Mouse (Mus musculus): ENCODE measurements around the gene Lsm6. TPM values are rescaled to one million over a fixed set of nuclear protein-coding genes. Genes with fewer than 3 reads are reported as not detected.

The Lsm6 gene
- polyA plus RNA-seq (2015; fragmentation: Nextera tagmentation; extraction: Ambion mirVana), result 151 and 155 TPM in 2 replicates

DNA sequence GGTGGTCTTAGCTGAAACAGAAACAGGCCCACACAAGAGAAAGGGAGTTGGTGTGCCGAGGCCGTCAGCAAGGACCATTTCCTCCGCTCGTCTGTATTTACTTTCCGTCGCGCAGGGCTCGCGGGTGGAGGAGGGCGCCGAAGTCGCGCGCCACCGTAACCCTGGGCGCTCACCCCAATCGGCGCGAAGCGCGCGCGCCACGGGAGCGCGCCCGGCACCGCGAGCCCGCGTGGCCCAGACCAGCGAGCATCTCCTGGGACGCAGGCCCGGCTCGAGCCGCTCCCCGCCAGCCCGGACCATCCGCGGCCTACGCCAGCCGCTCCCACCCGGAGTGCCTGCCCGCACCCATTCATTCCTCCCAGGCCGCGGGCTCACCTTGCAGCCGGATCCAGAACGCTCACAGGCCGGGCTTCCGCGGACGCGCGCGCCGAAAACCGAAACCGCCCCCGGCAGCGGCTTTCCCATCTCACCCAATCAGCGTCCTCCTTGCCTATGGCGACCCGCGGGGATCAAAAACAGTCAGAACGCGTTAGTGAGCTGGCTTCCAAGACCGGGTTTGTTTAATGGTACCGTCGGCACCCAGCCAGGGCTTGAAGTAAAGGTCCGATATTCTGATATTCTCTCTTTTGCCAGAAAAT lies at the start of gene Lsm6:
TSS of gene Lsm6 (minus strand) at position 468 of the 638 bp plus-strand sequence.
- Histone ChIP-seq H3K4me1 (ENCODE audit: control insufficient read depth, insufficient read depth, low read length) (peaks cover 10% of the 10 kb centered on the region), H3K4me2 (ENCODE audit: low read depth, low read length) (peak within 1 kb of the TSS; percentile 81), H3K9me3 (replicated peaks; ENCODE audit: control insufficient read depth, low read length) (no peaks in the 10 kb centered on the region), H3K36me3 (ENCODE audit: control insufficient read depth, insufficient read depth) (no peaks in the 10 kb centered on the region), H3K4me3 (ENCODE audit: low read length) (peak within 1 kb of the TSS; percentile 89), H3K27me3 (ENCODE audit: control insufficient read depth, insufficient read depth, low read length) (no peaks in the 10 kb centered on the region), H3K27ac (ENCODE audit: low read length) (peak within 1 kb of the TSS; percentile 97), H3K9ac (ENCODE audit: low read length) (peak within 1 kb of the TSS; percentile 92)
- under 1% methylated on average over 70 of the region's 70 CpGs for WGBS
- peak; percentile 89 for ATAC-seq (replicated peaks; ENCODE audit: extremely low read depth, insufficient read depth, low FRiP score)

DNA sequence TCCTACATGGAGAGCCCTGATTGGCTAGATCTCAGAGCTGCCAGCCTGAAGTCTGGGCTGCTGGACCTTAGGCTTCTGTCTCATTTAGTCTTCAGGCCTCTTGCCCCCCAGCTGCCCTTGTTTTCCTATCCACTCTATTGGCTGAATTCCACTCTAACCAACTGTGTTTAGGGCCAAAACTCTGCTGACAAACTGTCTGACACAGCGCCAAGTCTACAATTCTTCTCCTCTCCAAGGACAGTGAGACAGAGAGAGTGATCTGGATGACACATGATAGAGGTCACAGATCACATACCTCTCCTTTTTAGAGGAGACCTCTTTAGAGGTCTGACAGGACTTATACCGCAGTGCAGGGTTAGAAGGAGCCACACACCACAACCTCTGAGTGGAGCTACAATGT lies 46.1 kb upstream of the Lsm6 start:
- Histone ChIP-seq H3K9me3 (replicated peaks; ENCODE audit: control insufficient read depth, low read length) (no peaks in the 10 kb centered on the region), H3K27me3 (ENCODE audit: control insufficient read depth, insufficient read depth, low read length) (no peaks in the 10 kb centered on the region), H3K4me3 (ENCODE audit: low read length) (no peak overlapping the region), H3K9ac (ENCODE audit: low read length) (no peak overlapping the region), H3K4me1 (ENCODE audit: control insufficient read depth, insufficient read depth, low read length) (no peaks in the 10 kb centered on the region), H3K27ac (ENCODE audit: low read length) (no peak overlapping the region), H3K36me3 (ENCODE audit: control insufficient read depth, insufficient read depth) (no peaks in the 10 kb centered on the region), H3K4me2 (ENCODE audit: low read depth, low read length) (no peak overlapping the region)
- 83% methylated on average over 2 of the region's 2 CpGs for WGBS
- ATAC-seq (replicated peaks; ENCODE audit: extremely low read depth, insufficient read depth, low FRiP score), result no peak

GRCm38 (mm10) chr8:78863001-78863400 lies 42.1 kb upstream of the Lsm6 start:
- Histone ChIP-seq H3K27ac (ENCODE audit: low read length) (no peak overlapping the region), H3K36me3 (ENCODE audit: control insufficient read depth, insufficient read depth) (no peaks in the 10 kb centered on the region)

GRCm38 (mm10) chr8:78862046-78862445 lies 41.1 kb upstream of the Lsm6 start:
- no peak for ATAC-seq (replicated peaks; ENCODE audit: extremely low read depth, insufficient read depth, low FRiP score)
- no peaks in the 10 kb centered on the region for H3K27me3 ChIP-seq (ENCODE audit: control insufficient read depth, insufficient read depth, low read length)
- H3K9me3 ChIP-seq (replicated peaks; ENCODE audit: control insufficient read depth, low read length), result no peaks in the 10 kb centered on the region
- H3K4me3 ChIP-seq (ENCODE audit: low read length), result no peak overlapping the region
- 59% methylated on average over 9 of the region's 9 CpGs for WGBS
- H3K9ac ChIP-seq (ENCODE audit: low read length), result no peak overlapping the region
- H3K36me3 ChIP-seq (ENCODE audit: control insufficient read depth, insufficient read depth), result no peaks in the 10 kb centered on the region
- no peak overlapping the region for H3K4me2 ChIP-seq (ENCODE audit: low read depth, low read length)
- no peaks in the 10 kb centered on the region for H3K4me1 ChIP-seq (ENCODE audit: control insufficient read depth, insufficient read depth, low read length)
- H3K27ac ChIP-seq (ENCODE audit: low read length), result no peak overlapping the region

More at GRCm38 (mm10) chr8:78863001-78863400, 42.1 kb upstream of the Lsm6 start:
- no peak overlapping the region for H3K9ac ChIP-seq (ENCODE audit: low read length)
- 54% methylated on average over 1 of the region's 1 CpGs for WGBS
- no peaks in the 10 kb centered on the region for H3K9me3 ChIP-seq (replicated peaks; ENCODE audit: control insufficient read depth, low read length)
- no peak overlapping the region for H3K4me2 ChIP-seq (ENCODE audit: low read depth, low read length)
- no peaks in the 10 kb centered on the region for H3K4me1 ChIP-seq (ENCODE audit: control insufficient read depth, insufficient read depth, low read length)
- H3K27me3 ChIP-seq (ENCODE audit: control insufficient read depth, insufficient read depth, low read length), result no peaks in the 10 kb centered on the region
- no peak for ATAC-seq (replicated peaks; ENCODE audit: extremely low read depth, insufficient read depth, low FRiP score)
- no peak overlapping the region for H3K4me3 ChIP-seq (ENCODE audit: low read length)

GRCm38 (mm10) chr8:78860789-78861188 lies 39.8 kb upstream of the Lsm6 start:
- no peak for ATAC-seq (replicated peaks; ENCODE audit: extremely low read depth, insufficient read depth, low FRiP score)

GRCm38 (mm10) chr8:78857421-78857820 lies 36.5 kb upstream of the Lsm6 start:
- no peaks in the 10 kb centered on the region for H3K9me3 ChIP-seq (replicated peaks; ENCODE audit: control insufficient read depth, low read length)
- H3K4me2 ChIP-seq (ENCODE audit: low read depth, low read length), result no peak overlapping the region
- 87% methylated on average over 7 of the region's 7 CpGs for WGBS
- no peaks in the 10 kb centered on the region for H3K36me3 ChIP-seq (ENCODE audit: control insufficient read depth, insufficient read depth)
- no peak for ATAC-seq (replicated peaks; ENCODE audit: extremely low read depth, insufficient read depth, low FRiP score)
- H3K27me3 ChIP-seq (ENCODE audit: control insufficient read depth, insufficient read depth, low read length), result no peaks in the 10 kb centered on the region
- H3K27ac ChIP-seq (ENCODE audit: low read length), result no peak overlapping the region
- H3K9ac ChIP-seq (ENCODE audit: low read length), result no peak overlapping the region
- no peak overlapping the region for H3K4me3 ChIP-seq (ENCODE audit: low read length)
- no peaks in the 10 kb centered on the region for H3K4me1 ChIP-seq (ENCODE audit: control insufficient read depth, insufficient read depth, low read length)

More at GRCm38 (mm10) chr8:78860789-78861188, 39.8 kb upstream of the Lsm6 start:
- H3K4me2 ChIP-seq (ENCODE audit: low read depth, low read length), result no peak overlapping the region
- no peaks in the 10 kb centered on the region for H3K9me3 ChIP-seq (replicated peaks; ENCODE audit: control insufficient read depth, low read length)
- no peaks in the 10 kb centered on the region for H3K4me1 ChIP-seq (ENCODE audit: control insufficient read depth, insufficient read depth, low read length)
- H3K4me3 ChIP-seq (ENCODE audit: low read length), result no peak overlapping the region
- H3K27ac ChIP-seq (ENCODE audit: low read length), result no peak overlapping the region
- 61% methylated on average over 5 of the region's 5 CpGs for WGBS
- H3K9ac ChIP-seq (ENCODE audit: low read length), result no peak overlapping the region
- H3K27me3 ChIP-seq (ENCODE audit: control insufficient read depth, insufficient read depth, low read length), result no peaks in the 10 kb centered on the region
- no peaks in the 10 kb centered on the region for H3K36me3 ChIP-seq (ENCODE audit: control insufficient read depth, insufficient read depth)

DNA sequence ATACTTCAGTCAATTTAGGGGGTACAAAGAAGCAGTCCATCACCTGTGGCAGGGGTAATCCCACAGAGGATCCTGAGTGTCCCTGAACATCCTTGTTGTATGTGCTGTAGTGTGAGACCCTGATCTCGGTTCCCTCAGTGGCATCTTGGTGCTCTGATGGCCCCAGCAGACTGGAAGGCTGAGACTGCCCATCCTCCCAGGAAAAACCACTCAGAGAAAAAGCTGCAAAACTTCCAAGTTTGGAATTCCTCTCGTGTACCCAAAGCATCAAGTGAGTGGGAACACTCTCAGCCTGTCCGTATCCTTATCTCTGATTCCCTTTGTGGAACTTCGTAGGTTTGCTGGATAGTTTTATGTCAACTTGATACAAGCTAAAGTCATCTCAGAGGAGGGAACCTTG lies 31.3 kb upstream of the Lsm6 start:
- WGBS, result 48% methylated on average over 4 of the region's 4 CpGs
- Histone ChIP-seq H3K4me1 (ENCODE audit: control insufficient read depth, insufficient read depth, low read length) (peaks cover 9% of the 10 kb centered on the region), H3K36me3 (ENCODE audit: control insufficient read depth, insufficient read depth) (no peaks in the 10 kb centered on the region), H3K4me3 (ENCODE audit: low read length) (no peak overlapping the region), H3K27ac (ENCODE audit: low read length) (no peak overlapping the region), H3K9me3 (replicated peaks; ENCODE audit: control insufficient read depth, low read length) (no peaks in the 10 kb centered on the region), H3K4me2 (ENCODE audit: low read depth, low read length) (no peak overlapping the region), H3K9ac (ENCODE audit: low read length) (no peak overlapping the region), H3K27me3 (ENCODE audit: control insufficient read depth, insufficient read depth, low read length) (no peaks in the 10 kb centered on the region)
- no peak for ATAC-seq (replicated peaks; ENCODE audit: extremely low read depth, insufficient read depth, low FRiP score)

DNA sequence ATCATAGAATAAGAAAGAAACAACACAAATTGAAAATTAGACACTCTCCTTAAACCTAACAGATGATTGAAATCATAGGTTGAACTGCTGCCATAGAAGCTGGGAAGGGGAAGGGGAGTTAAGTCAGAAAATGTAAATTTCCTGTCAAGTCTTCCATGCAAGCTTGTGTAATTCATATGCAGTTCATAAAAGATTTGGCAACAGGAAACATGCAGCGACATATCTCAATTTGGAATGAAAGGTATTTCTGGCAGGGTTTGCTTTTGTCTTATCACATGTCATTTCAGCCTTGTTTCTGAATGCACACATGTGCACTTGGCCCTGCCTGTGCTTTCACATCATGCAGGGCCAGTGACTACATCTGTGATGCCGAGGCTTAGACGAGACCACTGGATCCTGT lies 26.3 kb upstream of the Lsm6 start:
- Histone ChIP-seq H3K36me3 (ENCODE audit: control insufficient read depth, insufficient read depth) (no peaks in the 10 kb centered on the region), H3K27me3 (ENCODE audit: control insufficient read depth, insufficient read depth, low read length) (no peaks in the 10 kb centered on the region), H3K4me1 (ENCODE audit: control insufficient read depth, insufficient read depth, low read length) (peaks cover 9% of the 10 kb centered on the region), H3K9ac (ENCODE audit: low read length) (no peak overlapping the region), H3K4me3 (ENCODE audit: low read length) (no peak overlapping the region), H3K9me3 (replicated peaks; ENCODE audit: control insufficient read depth, low read length) (no peaks in the 10 kb centered on the region), H3K27ac (ENCODE audit: low read length) (no peak overlapping the region), H3K4me2 (ENCODE audit: low read depth, low read length) (no peak overlapping the region)
- no peak for ATAC-seq (replicated peaks; ENCODE audit: extremely low read depth, insufficient read depth, low FRiP score)
- WGBS, result 33% methylated on average over 3 of the region's 3 CpGs

DNA sequence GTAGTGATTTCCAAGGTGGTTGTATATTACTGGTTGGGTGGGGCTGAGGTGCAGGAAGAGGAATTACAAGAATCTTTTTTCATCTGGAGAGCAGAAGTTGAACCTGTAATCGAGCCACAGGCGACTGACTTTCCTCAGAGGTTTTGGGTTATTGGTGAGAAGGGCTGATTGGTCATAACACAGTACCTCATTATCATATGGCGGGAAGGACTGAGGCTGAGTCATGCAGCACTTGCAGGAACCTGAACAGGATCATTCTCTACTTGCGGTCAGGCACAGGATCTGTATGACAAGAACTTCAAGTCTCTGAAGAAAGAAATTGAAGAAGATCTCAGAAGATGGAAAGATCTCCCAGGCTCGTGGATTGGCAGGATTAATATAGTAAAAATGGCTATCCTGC lies 23.6 kb upstream of the Lsm6 start:
- 72% methylated on average over 5 of the region's 5 CpGs for WGBS
- Histone ChIP-seq H3K4me1 (ENCODE audit: control insufficient read depth, insufficient read depth, low read length) (no peaks in the 10 kb centered on the region), H3K9me3 (replicated peaks; ENCODE audit: control insufficient read depth, low read length) (no peaks in the 10 kb centered on the region), H3K4me2 (ENCODE audit: low read depth, low read length) (no peak overlapping the region), H3K4me3 (ENCODE audit: low read length) (no peak overlapping the region), H3K27ac (ENCODE audit: low read length) (no peak overlapping the region), H3K36me3 (ENCODE audit: control insufficient read depth, insufficient read depth) (no peaks in the 10 kb centered on the region), H3K27me3 (ENCODE audit: control insufficient read depth, insufficient read depth, low read length) (no peaks in the 10 kb centered on the region), H3K9ac (ENCODE audit: low read length) (no peak overlapping the region)
- no peak for ATAC-seq (replicated peaks; ENCODE audit: extremely low read depth, insufficient read depth, low FRiP score)
